Mouse (Mus musculus): ENCODE results near the gene Kyat3.
A peak's percentile ranks its signal among the peaks of the same experiment; 100 is the strongest.

The Kyat3 gene

DNA sequence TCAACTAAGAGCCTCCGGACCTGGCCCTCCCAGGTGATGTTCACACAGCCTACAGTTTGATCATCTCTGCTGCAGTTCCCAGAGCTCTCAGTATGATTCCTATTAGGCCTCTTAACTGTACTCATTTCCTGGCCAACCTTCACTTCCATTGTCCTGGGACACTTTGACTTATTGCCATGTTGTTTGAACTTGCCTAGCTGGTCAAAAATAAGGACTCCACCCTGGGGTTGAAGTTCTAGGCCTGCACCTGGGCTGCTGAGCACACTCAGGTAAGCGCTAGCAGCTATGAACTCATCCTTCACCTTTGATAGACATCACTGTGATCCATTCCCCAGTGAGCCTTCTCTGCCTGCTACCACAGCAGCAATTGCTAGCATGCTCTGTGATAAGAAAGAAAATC lies 44.2 kb downstream of the Kyat3 start:
- no peak for DNase-seq (ENCODE audit: low read depth, low spot score)

- no peak for DNase-seq (ENCODE audit: low read depth, low spot score)
Measured at GRCm38 (mm10) chr3:142747673-142748072, 46.8 kb downstream of the Kyat3 start.

DNA sequence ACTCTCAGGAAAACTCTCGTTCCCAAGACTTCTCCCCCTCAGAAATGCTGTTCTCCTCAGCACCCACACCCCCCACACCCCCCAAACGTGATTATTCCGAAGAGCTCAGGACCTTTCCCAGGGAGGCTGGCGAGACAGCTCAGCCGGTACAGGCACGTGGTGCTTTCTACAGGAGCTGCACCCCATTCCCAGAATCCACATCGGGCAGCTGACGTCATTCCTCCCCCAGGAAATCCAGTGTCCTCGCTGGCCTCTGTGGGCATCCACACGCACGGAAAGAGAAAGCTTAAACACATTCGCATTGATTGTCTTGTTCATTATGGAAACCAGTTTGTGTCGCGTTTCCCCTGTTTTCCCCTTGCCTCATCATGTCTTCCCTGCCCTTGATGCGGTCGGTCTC lies 48.3 kb downstream of the Kyat3 start:
- DNase-seq (ENCODE audit: low read depth, low spot score): no peak

DNA sequence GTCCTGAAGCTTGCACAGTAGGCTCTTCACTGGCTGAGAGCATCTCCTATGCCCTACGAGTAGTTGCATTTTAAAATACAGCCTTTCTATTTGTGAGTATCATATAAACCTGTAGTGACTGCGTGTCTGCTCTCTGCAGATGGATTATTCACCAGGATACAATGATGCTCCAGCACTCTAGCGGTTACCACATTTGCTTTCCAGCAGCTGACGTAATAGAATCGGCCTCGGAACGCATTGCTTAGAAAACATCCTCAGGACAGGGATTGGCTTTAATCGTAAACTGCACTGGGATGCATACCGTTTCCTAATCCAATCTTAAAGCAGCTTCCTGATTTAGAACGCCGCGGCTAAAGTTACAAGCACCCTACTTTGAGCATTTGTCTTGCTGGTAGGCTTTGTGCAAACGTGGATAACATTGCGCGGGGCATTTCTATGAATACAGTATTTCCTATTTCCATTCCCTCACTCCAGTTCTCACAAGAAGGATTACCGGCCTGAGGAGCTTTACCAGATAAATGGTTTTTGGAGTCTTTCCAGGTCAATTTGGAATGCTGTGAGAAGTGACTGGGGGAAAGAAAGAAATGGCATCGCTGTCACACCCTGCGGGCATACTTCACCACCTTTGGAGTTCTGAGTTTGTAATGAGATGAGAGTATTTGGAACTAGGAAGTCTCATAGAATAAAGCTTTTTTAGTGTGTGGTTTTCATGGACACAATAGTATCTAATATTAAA lies 54.4 kb downstream of the Kyat3 start:
- DNase-seq (ENCODE audit: low read depth, low spot score): peak; percentile 28

DNA sequence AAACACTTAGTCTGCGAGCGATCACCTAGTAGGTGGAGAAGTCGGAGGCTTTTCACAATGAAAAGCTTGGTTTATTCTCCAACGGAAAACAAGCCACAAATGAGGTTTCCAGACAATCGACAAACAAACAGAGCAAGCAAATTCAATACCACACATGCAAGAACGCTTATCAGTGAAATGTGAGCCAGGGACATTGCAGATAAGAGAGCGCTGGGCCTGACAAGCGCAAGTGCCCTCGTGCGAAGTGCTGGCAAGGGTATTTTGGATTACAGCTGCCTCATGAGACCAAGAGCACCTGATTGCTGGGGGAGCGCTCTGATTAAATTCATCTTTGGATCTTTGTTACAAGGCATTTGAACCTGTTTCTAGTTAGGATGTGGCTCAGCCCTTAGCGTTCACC lies 57.0 kb downstream of the Kyat3 start:
- no peak for DNase-seq (ENCODE audit: low read depth, low spot score)

DNA sequence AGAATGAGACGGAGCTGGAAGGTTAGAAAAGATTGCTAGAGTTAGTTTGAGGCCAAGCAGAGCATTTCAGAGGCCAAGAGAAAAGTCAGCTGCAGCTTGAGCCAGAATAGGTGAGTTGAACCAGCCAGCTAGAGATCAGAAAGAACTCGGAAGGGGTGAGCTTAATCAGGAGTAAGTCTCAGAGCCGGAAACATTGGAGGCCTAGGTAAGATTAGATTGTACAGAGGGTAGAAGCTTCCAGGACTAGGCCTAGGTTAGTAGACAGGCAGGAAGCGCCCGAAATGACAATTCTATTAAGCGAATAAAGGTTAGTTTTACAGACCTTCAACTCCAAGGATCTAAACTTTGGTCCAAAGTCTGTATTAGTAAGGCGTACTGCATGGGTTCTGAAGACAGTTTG lies 57.7 kb downstream of the Kyat3 start:
- no peak for DNase-seq (ENCODE audit: low read depth, low spot score)

- DNase-seq (ENCODE audit: low read depth, low spot score): no peak
Measured at GRCm38 (mm10) chr3:142760356-142760755, 59.5 kb downstream of the Kyat3 start.

- DNase-seq (ENCODE audit: low read depth, low spot score): peak; percentile 87
Measured at GRCm38 (mm10) chr3:142764995-142765777, 64.3 kb downstream of the Kyat3 start, which contains the start of gene Gtf2b. Gtf2b (plus strand) TSS chr3:142765045.

GRCm38 (mm10) chr3:142765778-142766165 lies 64.9 kb downstream of the Kyat3 start:
- no peak for DNase-seq (ENCODE audit: low read depth, low spot score)

DNA sequence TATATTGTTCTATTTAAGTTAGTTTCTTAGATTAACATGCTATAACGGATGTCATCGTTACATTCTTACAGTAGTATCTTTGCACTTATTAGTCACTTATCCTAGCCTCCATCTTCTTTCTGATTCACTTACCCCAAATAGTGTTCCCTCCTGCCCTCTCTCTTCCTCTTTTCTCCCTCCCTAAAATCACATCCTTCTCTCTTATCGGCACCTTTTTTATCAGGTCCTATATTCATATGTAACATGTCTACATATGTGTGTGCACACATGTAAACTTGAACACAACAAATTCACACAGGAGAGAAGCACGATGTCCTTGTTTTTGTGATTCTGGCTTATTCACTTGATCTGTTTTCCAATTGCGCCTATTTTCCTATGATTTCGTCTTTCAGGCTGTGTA lies 67.6 kb downstream of the Kyat3 start:
- no peak for DNase-seq (ENCODE audit: low read depth, low spot score)

DNA sequence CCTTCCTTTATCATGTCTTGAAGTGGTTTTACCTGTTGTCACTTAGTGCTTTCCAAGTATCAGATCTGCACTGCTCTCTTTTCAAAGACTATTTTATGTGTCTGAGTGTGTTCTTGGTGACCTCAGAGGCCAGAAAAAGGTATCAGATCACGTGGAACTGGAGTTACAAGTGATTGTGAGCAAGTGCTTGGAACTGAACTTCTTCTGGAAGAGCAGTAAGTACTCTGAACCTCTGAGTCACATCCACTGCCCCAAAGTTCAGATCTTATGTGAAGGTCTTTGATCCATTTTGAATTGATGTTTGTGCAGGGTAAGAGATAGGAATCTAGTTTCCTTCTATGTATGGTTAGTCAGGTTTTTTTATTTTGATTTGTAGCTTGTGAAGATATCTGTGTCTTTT lies 69.7 kb downstream of the Kyat3 start:
- DNase-seq (ENCODE audit: low read depth, low spot score): no peak

DNA sequence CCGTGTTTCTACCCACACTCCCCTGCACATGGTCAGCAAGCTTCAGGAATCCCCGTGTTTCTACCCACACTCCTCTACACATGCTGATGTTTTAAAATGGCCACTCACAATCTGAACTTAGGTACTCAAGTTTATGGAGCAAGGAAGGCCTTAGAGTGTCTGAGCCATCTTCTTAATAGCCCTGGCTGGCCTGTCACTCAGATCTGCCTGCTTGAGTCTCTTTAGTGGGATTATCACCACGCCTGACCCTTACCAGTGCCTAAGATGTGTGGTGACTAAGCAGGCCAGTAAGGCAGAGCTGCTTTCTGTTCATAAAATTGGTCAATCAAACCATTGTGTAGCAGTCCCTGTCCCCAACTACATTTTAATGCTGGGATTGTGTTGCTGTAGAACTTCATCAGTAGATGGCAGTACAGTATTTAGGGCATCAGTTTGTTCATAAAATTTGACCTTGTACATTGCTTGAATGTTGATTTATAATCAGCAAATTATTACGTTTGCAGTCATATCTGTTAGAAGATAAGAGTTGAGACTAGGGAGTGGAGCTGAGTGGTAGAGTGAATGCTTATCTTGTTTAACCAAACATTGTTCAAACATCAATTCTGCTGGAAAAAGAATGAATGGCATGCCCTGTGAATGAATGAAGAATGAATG lies 72.8 kb downstream of the Kyat3 start:
- no peak for DNase-seq (ENCODE audit: low read depth, low spot score)

DNA sequence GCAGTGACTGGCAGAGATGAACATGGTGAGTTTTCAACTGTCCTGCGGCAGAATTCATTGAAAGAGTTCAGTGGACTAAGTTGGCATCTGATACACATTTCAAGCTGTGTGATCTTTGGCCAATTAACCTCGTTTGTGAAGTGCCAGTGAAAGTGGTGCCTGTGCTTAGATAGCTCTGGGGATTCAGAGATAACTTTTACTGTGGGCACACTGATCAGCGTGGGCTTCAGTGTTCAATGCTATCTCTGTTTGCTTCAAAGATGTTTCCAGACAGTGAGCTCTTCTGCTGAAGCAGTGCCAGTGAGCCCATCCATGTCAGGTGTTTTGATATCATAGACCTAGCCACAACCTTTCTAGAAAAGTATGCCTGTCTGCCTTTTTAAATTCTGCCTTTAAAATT lies 76.4 kb downstream of the Kyat3 start:
- no peak for DNase-seq (ENCODE audit: low read depth, low spot score)

DNA sequence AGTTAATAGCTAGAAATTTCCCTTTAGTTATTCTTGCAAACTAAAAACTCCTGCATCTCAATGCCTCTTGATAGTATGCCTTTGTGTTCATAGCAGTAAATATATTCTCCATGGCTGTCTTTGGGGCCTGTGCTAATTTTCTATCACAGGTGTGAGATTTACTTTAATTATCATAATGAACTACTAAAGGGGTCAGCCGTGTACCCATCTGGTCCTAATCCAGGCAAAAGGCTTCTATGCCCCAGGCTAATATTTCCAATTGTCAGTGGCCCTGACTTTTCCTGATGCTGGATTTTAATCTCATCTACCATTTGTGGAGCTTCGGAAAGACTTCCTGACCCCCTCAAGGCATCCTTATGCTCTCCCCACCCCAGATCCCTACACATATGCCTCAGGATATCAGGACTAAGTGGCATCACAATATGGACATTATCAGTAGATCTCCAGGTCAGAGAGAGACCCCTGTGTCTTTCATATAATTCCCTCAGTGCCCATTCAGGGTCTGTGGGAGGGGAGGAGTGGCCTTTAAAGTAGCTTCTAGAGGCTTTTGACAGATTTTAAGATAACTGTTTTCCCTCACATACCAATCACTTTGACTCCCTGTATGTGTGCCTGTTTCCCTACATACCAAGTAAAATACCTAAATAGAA lies 85.7 kb downstream of the Kyat3 start:
- DNase-seq (ENCODE audit: low read depth, low spot score): no peak

GRCm38 (mm10) chr3:142795587-142795986 lies 94.7 kb downstream of the Kyat3 start:
- no peak for DNase-seq (ENCODE audit: low read depth, low spot score)
